Mouse (Mus musculus): ENCODE measurements at regions not wholly inside any gene's neighbourhood (a gene's known extent, or its start where the extent isn't known, plus 50 kb on each side); places are given as distances from the start of the nearest gene placed in this dataset.

DNA sequence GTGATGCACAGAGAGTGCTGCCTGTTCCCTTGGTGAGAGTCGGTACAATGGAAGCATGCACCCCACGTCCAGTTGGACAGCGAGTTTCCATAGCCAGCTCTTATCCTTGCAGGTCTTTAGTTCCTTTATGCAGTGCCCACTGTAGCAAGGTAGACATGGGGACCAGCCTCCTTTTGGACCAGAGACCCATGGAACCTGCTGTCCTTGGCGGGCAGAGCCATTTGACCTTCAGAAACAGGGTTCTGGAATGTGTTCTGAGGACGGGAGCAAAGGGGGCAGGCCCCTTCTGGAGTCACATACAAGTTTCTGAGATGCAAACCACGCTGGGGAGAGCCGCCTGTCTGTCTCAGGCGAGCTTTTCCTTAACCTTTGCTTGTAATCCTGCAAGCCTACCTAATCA is 188.1 kb downstream of the Emx2 start:
- DNase-seq (ENCODE audit: low spot score), result no peak

GRCm38 (mm10) chr19:59646656-59647055 is 188.5 kb downstream of the Emx2 start:
- DNase-seq (ENCODE audit: low spot score), result no peak

- no peak for DNase-seq (ENCODE audit: low spot score)
Measured at GRCm38 (mm10) chr19:59649421-59649820, 191.2 kb downstream of the Emx2 start.

DNA sequence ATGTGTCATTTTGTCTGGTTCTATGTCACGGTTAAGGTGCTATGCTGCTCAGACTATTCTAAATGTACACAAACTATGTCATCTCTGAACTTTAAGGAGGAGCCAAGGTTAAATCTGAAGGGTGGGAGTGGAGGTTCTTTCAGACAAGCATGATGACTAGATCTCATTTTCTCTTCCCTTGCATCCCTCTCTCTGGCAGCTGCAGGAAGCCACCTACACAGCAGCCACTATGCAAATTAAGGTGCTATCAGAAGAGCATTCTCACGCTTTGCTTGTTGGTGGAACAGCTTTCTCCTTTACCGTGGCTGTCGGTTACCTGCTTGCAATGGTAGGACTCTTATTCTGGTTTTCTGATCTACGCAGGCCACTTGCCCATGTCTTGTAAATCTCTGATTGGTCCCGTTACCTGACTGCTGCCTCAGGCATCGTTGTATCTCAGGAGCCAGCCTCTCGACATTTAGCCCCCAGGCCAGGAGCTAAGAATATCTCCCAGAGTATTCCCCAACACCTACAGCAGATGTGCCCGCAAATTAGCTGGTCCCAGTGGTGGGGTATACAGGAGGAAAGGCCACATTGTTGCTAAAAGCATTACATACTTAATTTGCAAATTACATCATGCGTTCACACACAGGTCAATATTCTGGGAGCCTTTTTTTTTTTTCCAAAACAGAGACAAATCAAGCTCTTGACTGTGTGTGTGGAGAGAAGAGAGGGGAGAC is 192.6 kb downstream of the Emx2 start:
- no peak for DNase-seq (ENCODE audit: low spot score)

DNA sequence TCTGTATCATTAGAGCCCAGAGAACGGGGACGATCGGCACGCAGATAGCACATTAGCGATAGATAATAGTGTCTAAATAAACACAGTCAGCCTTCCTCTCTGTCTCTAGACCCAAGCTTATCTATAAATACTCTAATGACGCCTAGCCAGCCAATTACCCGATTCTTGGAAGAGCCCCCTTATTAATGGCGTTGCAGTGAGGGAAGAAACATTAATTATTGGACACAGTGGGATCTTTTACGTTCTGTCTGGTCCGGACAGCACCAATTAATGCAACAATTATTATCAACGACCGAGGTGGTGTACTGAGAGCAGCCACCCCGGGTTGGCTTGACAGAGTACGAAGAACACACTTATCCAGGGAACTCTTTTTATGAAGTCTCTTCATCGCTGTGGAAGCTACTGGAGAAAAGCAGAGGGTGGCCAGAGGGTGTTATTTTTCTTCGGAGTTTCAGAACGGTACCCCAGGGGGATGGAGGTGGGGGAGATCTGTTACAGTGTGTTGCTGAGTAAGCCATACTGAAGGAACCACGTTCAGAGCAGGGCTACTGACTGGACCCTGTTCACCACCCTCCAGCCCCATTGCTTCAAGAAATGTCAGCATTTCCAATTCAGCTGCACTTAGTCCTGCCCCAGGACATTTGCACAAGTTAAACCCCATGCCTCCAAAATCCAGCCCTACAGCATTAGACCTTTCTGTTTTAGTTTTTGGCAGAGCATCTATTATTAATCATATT is 195.6 kb downstream of the Emx2 start:
- DNase-seq (ENCODE audit: low spot score), result no peak

- DNase-seq (ENCODE audit: low spot score), result no peak
Measured at GRCm38 (mm10) chr19:59655321-59655720, 197.1 kb downstream of the Emx2 start.

DNA sequence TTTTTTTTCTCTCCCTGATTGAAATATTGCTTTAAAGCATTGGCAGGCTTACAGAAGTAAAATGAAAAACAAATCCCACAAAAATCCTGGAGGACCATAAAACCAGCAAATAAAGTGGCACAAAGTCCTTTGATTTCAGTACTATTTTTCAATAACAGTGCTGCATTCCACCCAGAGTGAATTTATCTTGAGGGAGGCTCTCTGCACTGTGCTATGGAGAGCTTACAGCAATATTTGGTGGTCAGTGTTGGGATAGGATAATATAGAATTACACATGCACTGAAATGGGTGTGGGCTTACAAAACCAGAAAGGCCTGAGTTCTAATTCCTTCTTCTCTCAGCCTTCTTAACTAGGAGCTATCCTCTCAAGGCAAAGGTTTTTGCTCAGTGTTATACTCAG is 211.6 kb downstream of the Emx2 start:
- DNase-seq (ENCODE audit: low spot score), result no peak

DNA sequence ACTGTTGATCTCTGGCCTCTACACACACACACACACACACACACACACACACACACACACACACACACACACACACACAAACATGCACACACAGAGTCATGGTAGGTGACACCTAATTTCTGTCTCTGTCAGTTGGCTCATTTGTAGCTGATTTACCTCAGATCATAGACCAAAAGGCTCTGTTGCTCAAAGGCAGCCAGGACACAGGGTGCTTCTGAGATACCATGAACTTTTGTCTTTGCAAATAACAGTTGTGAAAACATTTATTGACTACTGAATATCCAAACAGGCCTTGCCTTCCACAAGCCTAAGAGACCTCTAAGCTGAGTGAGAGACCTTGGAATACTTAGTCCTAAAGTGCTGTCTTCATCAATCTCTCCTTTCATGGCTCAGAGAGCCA is 215.4 kb downstream of the Emx2 start:
- no peak for DNase-seq (ENCODE audit: low spot score)

GRCm38 (mm10) chr19:59679191-59679590 is 221.0 kb downstream of the Emx2 start:
- DNase-seq (ENCODE audit: low spot score), result no peak

DNA sequence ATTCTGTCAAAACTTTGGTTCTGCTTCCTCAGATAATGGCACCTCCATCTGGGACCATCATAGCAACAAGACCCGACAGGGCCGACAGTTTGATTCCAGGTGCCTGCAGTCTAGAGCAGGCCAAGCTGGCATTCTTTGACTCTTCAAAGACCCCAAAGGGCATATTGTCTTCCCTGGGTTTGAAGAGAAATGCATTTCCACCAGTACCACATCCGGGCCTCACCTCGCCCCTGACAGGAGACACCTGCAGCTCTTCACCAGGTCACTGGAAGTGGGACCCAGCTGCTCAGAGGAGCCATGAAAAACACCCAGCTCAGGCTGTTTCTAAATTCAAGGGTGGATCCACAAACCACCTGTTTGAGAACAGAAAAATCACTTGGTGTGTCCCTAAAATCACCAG is 222.2 kb downstream of the Emx2 start:
- no peak for DNase-seq (ENCODE audit: low spot score)

DNA sequence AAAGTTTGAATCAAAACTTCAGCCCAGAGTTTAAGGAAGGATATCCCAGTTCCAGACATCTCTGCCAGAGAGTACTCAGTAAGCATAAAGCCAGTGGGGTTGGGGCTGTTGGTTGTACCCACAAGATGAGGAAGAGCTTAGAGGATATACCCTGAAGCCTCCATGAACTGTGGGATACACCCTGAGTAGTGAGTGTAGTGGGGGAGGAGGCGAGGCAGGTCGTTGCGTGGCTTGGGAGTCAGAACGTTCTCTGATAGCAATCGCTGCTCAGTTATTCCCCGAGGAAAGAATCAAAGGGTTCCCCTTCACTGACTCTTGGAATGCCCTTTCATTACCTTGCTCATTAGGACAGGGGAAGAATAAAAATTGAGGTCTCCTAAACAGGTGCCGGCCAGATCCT is 226.1 kb downstream of the Emx2 start:
- DNase-seq (ENCODE audit: low spot score), result no peak

DNA sequence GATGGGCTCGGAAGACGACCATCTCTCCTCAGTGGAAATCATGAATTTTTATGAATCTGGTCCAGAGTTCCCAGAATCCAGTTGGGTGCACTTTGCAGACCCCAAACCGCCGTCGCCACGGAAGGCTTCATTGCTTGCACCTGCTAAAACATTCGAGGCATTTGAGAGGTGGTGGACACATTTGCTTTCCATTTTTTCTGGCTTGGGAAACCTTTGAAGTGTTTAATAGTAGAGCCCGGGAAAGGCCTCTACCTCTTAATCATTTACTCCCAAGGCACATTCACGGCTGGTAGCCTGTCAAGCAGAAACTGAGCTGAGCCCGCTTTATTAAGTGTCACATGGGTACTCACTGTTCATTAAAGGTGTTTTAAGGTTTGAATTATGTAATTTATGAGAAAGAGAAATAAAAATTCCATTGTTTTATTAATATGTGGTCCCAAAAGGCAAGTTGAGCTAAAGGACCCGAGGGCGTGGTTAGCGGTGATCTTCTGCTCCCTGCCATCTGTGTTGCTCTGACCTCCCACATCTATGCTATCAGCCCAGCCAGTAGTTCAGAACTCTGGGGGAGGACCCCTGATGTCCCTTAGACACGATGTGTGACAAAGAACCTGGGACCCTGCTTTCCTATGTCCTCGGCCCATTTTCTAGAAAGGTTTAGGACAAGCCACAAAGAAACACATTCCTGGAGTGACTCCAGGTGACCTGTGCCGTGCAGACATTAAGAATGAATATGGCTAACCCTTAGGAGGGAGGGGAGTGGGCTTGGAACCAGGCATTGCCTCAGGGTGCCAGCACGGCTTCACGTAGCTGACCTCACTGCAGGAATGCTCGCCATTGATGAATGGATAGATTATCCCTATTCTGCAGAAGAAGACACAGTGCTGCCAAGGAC is 227.9 kb downstream of the Emx2 start:
- peak; percentile 10 for DNase-seq (ENCODE audit: low spot score)

- no peak for DNase-seq (ENCODE audit: low spot score)
Measured at GRCm38 (mm10) chr19:59687206-59687605, 229.0 kb downstream of the Emx2 start.

GRCm38 (mm10) chr19:59687681-59688080 is 229.5 kb downstream of the Emx2 start:
- DNase-seq (ENCODE audit: low spot score), result no peak

DNA sequence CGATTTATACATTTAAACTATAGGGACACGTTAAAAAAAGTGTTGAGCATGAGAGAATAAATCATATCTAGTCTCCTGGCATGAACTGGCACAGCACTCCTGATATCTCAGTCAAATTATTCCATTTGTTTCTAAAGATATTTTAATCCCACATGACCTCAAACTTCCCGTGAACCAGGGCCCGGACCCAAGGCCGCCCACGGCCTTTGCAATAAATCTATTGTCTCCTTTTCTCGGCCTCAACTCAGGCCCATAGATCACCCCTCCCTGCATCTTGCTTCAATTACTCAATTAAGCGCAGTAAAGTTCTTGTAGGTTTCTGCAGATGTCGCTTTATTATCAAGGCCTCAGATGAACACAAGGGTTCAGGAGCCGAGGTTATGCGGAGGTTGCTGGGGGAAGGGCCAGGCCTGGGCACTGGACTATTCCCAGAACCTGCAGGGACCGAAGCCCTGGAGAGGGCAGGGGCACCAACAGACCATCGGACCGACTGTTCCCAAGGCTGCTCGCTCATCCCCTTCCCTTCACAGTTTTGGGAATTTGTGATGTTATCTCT is 233.4 kb downstream of the Emx2 start:
- peak; percentile 64 for DNase-seq (ENCODE audit: low spot score)

DNA sequence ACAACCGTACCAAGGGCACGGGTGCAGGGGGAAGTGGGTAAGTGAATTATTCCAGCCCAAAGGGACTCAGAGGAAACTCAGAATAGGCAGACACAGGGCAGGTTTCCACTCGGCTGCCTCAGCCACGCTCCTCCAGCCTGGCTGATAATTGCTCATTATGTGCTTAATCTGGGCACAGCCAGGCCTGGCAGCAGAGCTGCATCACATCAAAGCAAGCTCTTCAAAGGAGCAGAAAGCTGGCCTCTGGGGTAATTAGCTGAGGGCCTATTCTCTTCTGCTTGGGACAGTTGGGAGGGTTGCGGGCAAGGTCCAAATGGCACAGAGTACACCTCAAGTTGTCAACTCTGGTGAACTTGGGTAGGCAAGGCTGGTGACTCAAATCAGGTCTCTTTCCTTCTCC is 239.5 kb downstream of the Emx2 start:
- peak; percentile 19 for DNase-seq (ENCODE audit: low spot score)

- no peak for DNase-seq (ENCODE audit: low spot score)
Measured at GRCm38 (mm10) chr19:59700187-59700586, 242.0 kb downstream of the Emx2 start.

- no peak for DNase-seq (ENCODE audit: low spot score)
Measured at GRCm38 (mm10) chr19:59707106-59707505, 236.3 kb downstream of the Rab11fip2 start.

GRCm38 (mm10) chr19:59709180-59709579 is 234.3 kb downstream of the Rab11fip2 start:
- DNase-seq (ENCODE audit: low spot score), result no peak

DNA sequence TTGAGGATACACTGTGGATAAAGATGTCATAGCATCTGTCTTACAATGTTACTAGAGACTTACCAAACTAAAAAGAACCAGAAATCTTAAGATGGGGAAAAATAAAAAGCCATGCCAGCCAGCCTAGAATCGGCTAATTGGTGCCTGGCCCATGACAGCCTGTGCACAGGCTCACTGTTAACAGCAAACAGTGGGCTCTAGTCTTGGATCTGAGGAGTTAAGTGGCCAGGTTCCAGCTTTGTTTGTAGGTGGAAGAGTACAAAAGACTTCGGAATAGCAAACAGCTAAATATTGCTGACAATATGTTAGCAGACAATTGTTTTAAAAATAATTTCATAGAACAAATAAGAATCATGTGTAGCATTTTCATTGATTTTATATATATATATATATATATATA is 228.4 kb downstream of the Rab11fip2 start:
- no peak for DNase-seq (ENCODE audit: low spot score)

GRCm38 (mm10) chr19:59717813-59718483 is 225.5 kb downstream of the Rab11fip2 start:
- DNase-seq (ENCODE audit: low spot score), result peak; percentile 43

DNA sequence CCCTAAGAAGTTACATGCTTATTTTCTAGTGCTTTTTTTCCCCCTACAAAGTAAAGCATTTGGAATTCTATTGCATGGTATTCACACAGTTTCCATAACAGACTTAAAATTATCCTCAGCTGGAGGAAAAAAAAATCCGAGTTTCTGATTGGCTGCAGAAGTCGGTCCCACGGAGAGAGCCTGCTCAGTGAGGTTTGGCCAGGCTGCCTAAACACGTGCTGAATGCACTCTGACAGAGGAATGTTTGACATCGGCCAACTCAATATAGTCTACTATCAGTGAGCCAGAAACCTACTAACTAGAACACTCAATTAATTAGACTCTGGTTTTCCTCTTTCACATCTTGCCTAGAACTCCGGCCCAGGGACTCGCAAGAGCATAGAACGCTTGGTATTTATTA is 204.9 kb downstream of the Rab11fip2 start:
- DNase-seq (ENCODE audit: low spot score), result no peak
